Mouse (Mus musculus) ES-E14 (cell line): ENCODE results near the gene Rasl11b. TPM values are rescaled to one million over a fixed set of nuclear protein-coding genes. Genes with fewer than 3 reads are reported as not detected.

Source experiments
- DNase-seq: peaks from one replicate; pipeline ENCODE4 v3.0.0-alpha.2; 2013; ENCODE audit warnings: low read depth, low spot score
- H3K27ac ChIP-seq: 2 replicates; pipeline ENCODE4 v1.5.1; 2012; ENCODE audit warnings: low read depth, mild to moderate bottlenecking, low read length, moderate library complexity, mixed read lengths; ENCODE audit not compliant: poor library complexity, insufficient read depth, severe bottlenecking
- H3K36me3 ChIP-seq: 2 replicates; pipeline ENCODE4 v1.6.1; 2012; ENCODE audit warnings: mild to moderate bottlenecking, low read length, moderate library complexity, mixed read lengths; ENCODE audit not compliant: control insufficient read depth, poor library complexity, insufficient read depth, severe bottlenecking
- H3K4me1 ChIP-seq, 2 experiments: fragments of 150-350 bp in 1 of 2; sonication (generic) in 1 of 2; 2 replicates each; pipeline ENCODE4 v1.6.1; 2012; ENCODE audit warnings: low read length in 2 of 2, mild to moderate bottlenecking in 1 of 2, mixed read lengths in 1 of 2; ENCODE audit not compliant: control insufficient read depth in 2 of 2, insufficient read depth in 2 of 2, poor library complexity in 1 of 2
- H3K4me3 ChIP-seq, 2 experiments: fragments of 150-350 bp in 1 of 2; sonication (generic) in 1 of 2; 2 replicates each; pipeline ENCODE4 v1.5.1; 2012; ENCODE audit warnings: low read length in 2 of 2, low read depth in 1 of 2, mild to moderate bottlenecking in 1 of 2, mixed read lengths in 1 of 2; ENCODE audit not compliant: insufficient read depth in 1 of 2, poor library complexity in 1 of 2, severe bottlenecking in 1 of 2
- H3K9ac ChIP-seq: 2 replicates; pipeline ENCODE4 v1.6.1; 2012; ENCODE audit warnings: low read depth, mild to moderate bottlenecking, low read length, mixed read lengths; ENCODE audit not compliant: poor library complexity, insufficient read depth, severe bottlenecking
- H3K9me3 ChIP-seq: fragments of 150-350 bp; sonication (generic); 2 replicates; pipeline ENCODE4 v1.6.1; 2012; ENCODE audit warnings: low read depth, mild to moderate bottlenecking, low read length; ENCODE audit not compliant: control insufficient read depth, insufficient read depth
- CHD2 ChIP-seq: IDR thresholded peaks from 2 replicates; pipeline ENCODE4 v1.6.1; 2014; ENCODE audit warnings: mild to moderate bottlenecking, low read depth, low read length, inconsistent platforms
- HCFC1 ChIP-seq: IDR thresholded peaks from 2 replicates; pipeline ENCODE4 v1.6.1; 2012; ENCODE audit warnings: low read length, inconsistent platforms, borderline replicate concordance; ENCODE audit not compliant: insufficient read depth
- MAFK ChIP-seq: IDR thresholded peaks from 2 replicates; pipeline ENCODE4 v1.6.1; 2014; ENCODE audit warnings: mild to moderate bottlenecking, low read depth, low read length, inconsistent platforms; ENCODE audit not compliant: insufficient read depth
- ZC3H11A ChIP-seq: IDR thresholded peaks from 2 replicates; pipeline ENCODE4 v1.6.1; 2012; ENCODE audit warnings: low read depth, mild to moderate bottlenecking, inconsistent platforms, low read length, borderline replicate concordance
- ZNF384 ChIP-seq: IDR thresholded peaks from 2 replicates; pipeline ENCODE4 v1.6.1; 2012; ENCODE audit warnings: low read depth, low read length, inconsistent platforms
- in situ Hi-C, 2 experiments: fragments of 600-800 bp; cut with MboI; formaldehyde crosslinking; loops; one replicate each; pipeline ENCODE4 v1.15.1; 2025; ENCODE audit warnings: low sequenced_read_pairs in 2 of 2, inconsistent platforms in 1 of 2; ENCODE audit not compliant: unreplicated experiment in 2 of 2
- total RNA-seq: library from RNA; depleted of rRNA; stranded (reverse); fragments of 300-350 nt; gene quantifications from 2 replicates; pipeline ENCODE4 v1.2.3, GENCODE M21; 2012

The Rasl11b gene
- total RNA-seq, 1 experiment: 6.8 TPM

DNA sequence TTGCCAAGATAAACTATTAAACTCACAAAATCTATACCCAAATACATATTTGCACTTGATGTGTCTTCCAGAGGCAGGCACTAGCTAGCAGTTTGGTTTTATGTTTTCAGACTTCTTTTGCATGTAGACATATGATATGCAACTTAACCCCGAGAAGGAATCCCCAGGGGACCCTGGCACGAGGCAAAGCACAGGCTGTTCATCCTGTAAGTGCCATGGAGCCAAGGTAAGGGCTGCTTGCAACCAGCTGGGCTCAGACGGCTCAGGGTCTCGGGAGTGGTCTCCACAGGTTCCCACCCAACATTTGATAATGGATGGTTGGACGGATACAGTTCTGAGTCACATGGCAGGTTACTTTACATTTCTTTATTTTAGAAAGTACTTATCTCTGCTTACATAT is 9.4 kb downstream of the Rasl11b start:
- DNase-seq: no peak
- H3K9me3 ChIP-seq: no peaks in the 10 kb centered on the region
- in situ Hi-C loops: no loop called here
- no peak for TF ChIP-seq HCFC1
- TF ChIP-seq MAFK: no peak
- no peak for TF ChIP-seq CHD2
- TF ChIP-seq ZNF384: no peak
- no peak for TF ChIP-seq ZC3H11A
- no peak overlapping the region for H3K27ac ChIP-seq
- H3K4me3 ChIP-seq: no peak overlapping the region
- peaks cover 3% of the 10 kb centered on the region; the same call in 1 of the 2 replicates for H3K36me3 ChIP-seq
- H3K4me1 ChIP-seq: 0 out of 4 replicates have a peak, but pooled peaks cover 0 to 2% of the 10 kb centered on the region in 2 experiments
- no peak overlapping the region for H3K9ac ChIP-seq

- no peak for TF ChIP-seq MAFK
- TF ChIP-seq HCFC1: no peak
- no peak for TF ChIP-seq ZNF384
- no peak for TF ChIP-seq CHD2
- no peak for TF ChIP-seq ZC3H11A
- DNase-seq: no peak
- in situ Hi-C loops: no loop called here
- no peaks in the 10 kb centered on the region for H3K4me1 ChIP-seq
- H3K4me3 ChIP-seq: no peak overlapping the region
- no peaks in the 10 kb centered on the region for H3K36me3 ChIP-seq
- no peak overlapping the region for H3K27ac ChIP-seq
- H3K9me3 ChIP-seq: no peaks in the 10 kb centered on the region
- H3K9ac ChIP-seq: no peak overlapping the region
Observed at GRCm38 (mm10) chr5:74205509-74205908, 10.4 kb downstream of the Rasl11b start.

- H3K36me3 ChIP-seq: no peaks in the 10 kb centered on the region
- H3K4me3 ChIP-seq: no peak overlapping the region
- H3K9me3 ChIP-seq: no peaks in the 10 kb centered on the region
- TF ChIP-seq ZC3H11A: no peak
- no peak for TF ChIP-seq HCFC1
- no peak for TF ChIP-seq CHD2
- no peak for TF ChIP-seq MAFK
- TF ChIP-seq ZNF384: no peak
- no peaks in the 10 kb centered on the region for H3K4me1 ChIP-seq
- H3K27ac ChIP-seq: no peak overlapping the region
- no peak overlapping the region for H3K9ac ChIP-seq
- in situ Hi-C loops: no loop called here
- no peak for DNase-seq
Observed at GRCm38 (mm10) chr5:74206038-74206437, 11.0 kb downstream of the Rasl11b start.

DNA sequence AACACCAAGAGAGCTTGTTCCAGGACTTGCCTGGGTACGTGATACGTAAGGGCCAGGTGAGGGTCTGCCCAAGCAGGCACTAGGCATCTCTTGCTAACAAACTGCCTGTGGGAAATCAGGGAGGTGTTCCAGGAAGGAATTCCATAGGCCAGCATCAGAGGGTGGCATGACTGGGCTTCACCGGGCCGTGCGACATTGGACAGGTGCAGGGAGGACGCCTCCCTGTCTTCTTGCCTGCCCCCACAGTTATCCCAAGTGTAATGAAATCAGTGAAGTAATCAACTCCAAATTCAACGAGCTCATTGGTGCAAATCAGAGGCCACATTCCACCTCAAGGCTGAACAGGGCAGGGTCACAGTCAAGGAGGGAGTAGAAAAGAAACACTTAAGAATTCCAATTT is 11.6 kb downstream of the Rasl11b start:
- H3K36me3 ChIP-seq: no peaks in the 10 kb centered on the region
- H3K9ac ChIP-seq: no peak overlapping the region
- in situ Hi-C loops: no loop called here
- H3K9me3 ChIP-seq: no peaks in the 10 kb centered on the region
- H3K4me3 ChIP-seq: no peak overlapping the region
- no peak overlapping the region for H3K27ac ChIP-seq
- no peak for DNase-seq
- TF ChIP-seq ZC3H11A (no peak), HCFC1 (no peak), MAFK (no peak), ZNF384 (no peak), CHD2 (no peak)
- no peaks in the 10 kb centered on the region for H3K4me1 ChIP-seq

DNA sequence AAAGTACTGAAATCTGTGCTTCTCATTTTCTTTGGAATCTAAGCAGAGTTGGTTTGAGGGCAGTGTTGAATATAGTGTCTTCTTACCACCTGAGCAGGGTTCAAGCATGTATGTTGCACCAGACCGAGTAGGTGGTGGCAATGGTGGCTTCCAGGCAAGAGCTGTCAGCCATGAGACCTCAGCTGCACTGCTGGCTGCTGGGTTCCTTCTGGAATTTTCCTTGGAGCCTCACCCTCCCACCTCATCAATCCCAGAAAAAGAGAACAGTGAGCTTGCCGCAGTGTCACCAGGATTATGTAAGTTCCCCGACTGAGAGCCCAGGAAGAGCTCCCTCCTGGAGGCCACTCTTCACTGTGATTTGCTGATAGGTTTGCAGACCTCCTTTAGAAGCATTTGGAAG is 12.1 kb downstream of the Rasl11b start:
- Histone ChIP-seq H3K36me3 (no peaks in the 10 kb centered on the region), H3K9me3 (no peaks in the 10 kb centered on the region), H3K4me3 (no peak overlapping the region), H3K27ac (no peak overlapping the region), H3K4me1 (no peaks in the 10 kb centered on the region), H3K9ac (no peak overlapping the region)
- TF ChIP-seq HCFC1: no peak
- TF ChIP-seq ZC3H11A: no peak
- no peak for TF ChIP-seq CHD2
- no peak for TF ChIP-seq ZNF384
- no peak for TF ChIP-seq MAFK
- no peak for DNase-seq
- in situ Hi-C loops: no loop called here
